Mouse (Mus musculus) heart, embryonic 11.5 days (tissue): Measurements from ENCODE around the gene Med22. TPM values are rescaled to one million over a fixed set of nuclear protein-coding genes. Genes with fewer than 3 reads are reported as not detected.

ENCODE experiments used
- ATAC-seq: fragments of 200-750 bp; cut with Nextera tagmentation; replicated peaks from 2 replicates; pipeline ENCODE4 v1.8.0; 2017; ENCODE audit warnings: moderate library complexity; ENCODE audit not compliant: insufficient number of reproducible peaks, low FRiP score, low TSS enrichment
- H3K27ac ChIP-seq: fragments of 300-500 bp; sonication (generic); 2 replicates; pipeline ENCODE4 v1.5.1; 2014; ENCODE audit warnings: mild to moderate bottlenecking, low read depth, low read length
- H3K27me3 ChIP-seq: fragments of 300-500 bp; sonication (generic); 2 replicates; pipeline ENCODE4 v1.6.1; 2014; ENCODE audit warnings: mild to moderate bottlenecking, low read length, mixed read lengths; ENCODE audit not compliant: control insufficient read depth, insufficient read depth
- H3K36me3 ChIP-seq: fragments of 300-500 bp; sonication (generic); 2 replicates; pipeline ENCODE4 v1.6.1; 2014; ENCODE audit warnings: mild to moderate bottlenecking, low read length, moderate library complexity, mixed read lengths; ENCODE audit not compliant: control insufficient read depth, insufficient read depth
- H3K4me1 ChIP-seq: fragments of 300-500 bp; sonication (generic); 2 replicates; pipeline ENCODE4 v1.6.1; 2014; ENCODE audit warnings: low read length; ENCODE audit not compliant: control insufficient read depth, insufficient read depth
- H3K4me2 ChIP-seq: fragments of 300-500 bp; sonication (generic); 2 replicates; pipeline ENCODE4 v1.6.1; 2014; ENCODE audit warnings: mild to moderate bottlenecking, moderate library complexity
- H3K4me3 ChIP-seq: fragments of 300-500 bp; sonication (generic); 2 replicates; pipeline ENCODE4 v1.5.1; 2014; ENCODE audit warnings: low read depth, low read length
- H3K9ac ChIP-seq: fragments of 300-500 bp; sonication (generic); 2 replicates; pipeline ENCODE4 v1.6.1; 2014; ENCODE audit warnings: mild to moderate bottlenecking, low read depth, low read length, moderate library complexity
- H3K9me3 ChIP-seq: fragments of 300-500 bp; sonication (generic); replicated peaks from 2 replicates; pipeline ENCODE4 v1.6.1; 2016; ENCODE audit warnings: low read length; ENCODE audit not compliant: control insufficient read depth
- WGBS: fragments of 180-500 bp; shearing (Covaris S2); extraction: QIAGEN DNeasy Blood & Tissue Kit; methylation state at CpG from one replicate; pipeline ENCODE4 v1.1.7; 2014; ENCODE audit not compliant: insufficient replicate concordance; 5-methylcytosine and 5-hydroxymethylcytosine counted together
- polyA plus RNA-seq: library from polyadenylated mRNA; unstranded; fragments of >200 nt; fragmentation: Nextera tagmentation; extraction: Ambion mirVana; gene quantifications from 2 replicates; pipeline ENCODE4 v1.2.1, GENCODE M21; 2014

Med22 gene
- 29.1 and 31.2 TPM in 2 replicates for polyA plus RNA-seq

DNA sequence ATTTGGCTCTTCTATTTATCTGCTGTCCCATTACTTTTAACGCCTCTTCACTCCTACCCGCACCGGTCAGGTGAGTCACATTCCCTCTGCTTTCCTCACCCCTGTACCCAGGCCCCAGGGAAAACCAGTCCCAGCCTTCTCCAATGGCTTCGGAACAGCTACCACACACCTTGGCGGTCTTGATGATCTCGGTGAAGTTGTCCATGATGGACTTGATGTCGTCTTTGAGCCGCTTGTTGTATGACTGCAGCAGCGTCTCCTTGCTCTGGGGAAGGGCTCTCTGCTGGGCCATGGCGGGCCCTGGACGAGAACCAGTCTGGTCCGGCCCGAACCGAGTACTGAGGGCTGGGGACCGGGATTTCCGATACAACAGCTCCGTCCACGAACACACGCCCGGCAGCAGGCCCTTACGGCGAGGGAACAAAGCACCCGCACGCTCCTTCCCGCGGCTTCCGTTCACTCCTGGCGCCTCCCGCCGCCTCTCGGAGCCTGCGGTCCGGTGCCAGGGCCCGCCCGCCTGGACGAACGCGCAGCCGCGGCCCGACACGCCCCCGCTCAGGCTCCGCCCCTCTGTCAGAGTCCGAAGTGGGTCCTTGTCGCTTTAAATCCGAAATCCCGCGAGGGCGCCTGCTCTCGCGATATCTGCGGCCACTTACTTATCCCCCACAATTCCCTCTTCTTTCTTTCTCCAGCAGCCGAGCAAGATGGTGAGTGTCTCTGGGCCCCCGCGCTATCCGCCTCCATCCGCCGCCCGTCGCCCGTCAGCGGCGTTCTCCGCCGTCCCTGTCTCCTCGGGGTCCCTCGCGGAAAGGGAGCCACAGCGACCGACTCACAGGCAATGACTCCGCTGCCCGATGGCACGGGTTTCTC lies at the start of gene Med22, which contains the start of gene Rpl7a:
TSS of gene Med22 (minus strand) at position 554 of the 870 bp plus-strand sequence.
TSS of gene Rpl7a (plus strand) at position 641 of the 870 bp plus-strand sequence.
- Histone ChIP-seq H3K4me3 (peak within 1 kb of the TSS; percentile 93), H3K27me3 (no peaks in the 10 kb centered on the region), H3K9ac (peak within 1 kb of the TSS; percentile 97), H3K27ac (peak within 1 kb of the TSS; percentile 86), H3K36me3 (peaks cover 32% of the 10 kb centered on the region), H3K9me3 (no peaks in the 10 kb centered on the region), H3K4me2 (peak within 1 kb of the TSS; percentile 82), H3K4me1 (peaks cover 17% of the 10 kb centered on the region)
- WGBS, result under 1% methylated on average over 74 of the region's 74 CpGs
- peak; percentile 92 for ATAC-seq

DNA sequence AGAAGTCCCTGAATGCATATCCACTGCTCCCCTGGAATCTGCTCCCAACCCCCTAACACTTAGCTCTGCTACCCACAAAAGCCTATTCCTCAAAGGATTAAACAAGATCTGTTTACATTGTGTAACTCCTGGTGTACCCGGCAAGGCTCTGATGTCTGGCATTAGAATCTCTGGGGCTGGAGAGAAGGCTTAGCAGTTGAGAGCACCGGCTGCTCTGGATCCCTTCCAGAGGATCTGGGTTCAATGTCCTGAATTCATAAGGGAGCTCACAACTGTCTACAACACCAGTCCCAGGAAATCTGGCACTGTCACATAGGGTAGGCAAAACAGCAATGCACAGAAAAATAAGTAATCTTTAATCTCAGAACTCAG lies 47.0 kb upstream of the Med22 start:
- WGBS, result 92% methylated on average over 2 of the region's 2 CpGs
- H3K27me3 ChIP-seq, result no peaks in the 10 kb centered on the region
- no peak overlapping the region for H3K27ac ChIP-seq
- H3K36me3 ChIP-seq, result peaks cover 44% of the 10 kb centered on the region
- no peak overlapping the region for H3K4me2 ChIP-seq
- 0 out of 2 replicates have a peak, but pooled peaks cover 2% of the 10 kb centered on the region for H3K4me1 ChIP-seq
- H3K4me3 ChIP-seq, result no peak overlapping the region
- no peak for ATAC-seq
- no peaks in the 10 kb centered on the region for H3K9me3 ChIP-seq
- no peak overlapping the region for H3K9ac ChIP-seq

DNA sequence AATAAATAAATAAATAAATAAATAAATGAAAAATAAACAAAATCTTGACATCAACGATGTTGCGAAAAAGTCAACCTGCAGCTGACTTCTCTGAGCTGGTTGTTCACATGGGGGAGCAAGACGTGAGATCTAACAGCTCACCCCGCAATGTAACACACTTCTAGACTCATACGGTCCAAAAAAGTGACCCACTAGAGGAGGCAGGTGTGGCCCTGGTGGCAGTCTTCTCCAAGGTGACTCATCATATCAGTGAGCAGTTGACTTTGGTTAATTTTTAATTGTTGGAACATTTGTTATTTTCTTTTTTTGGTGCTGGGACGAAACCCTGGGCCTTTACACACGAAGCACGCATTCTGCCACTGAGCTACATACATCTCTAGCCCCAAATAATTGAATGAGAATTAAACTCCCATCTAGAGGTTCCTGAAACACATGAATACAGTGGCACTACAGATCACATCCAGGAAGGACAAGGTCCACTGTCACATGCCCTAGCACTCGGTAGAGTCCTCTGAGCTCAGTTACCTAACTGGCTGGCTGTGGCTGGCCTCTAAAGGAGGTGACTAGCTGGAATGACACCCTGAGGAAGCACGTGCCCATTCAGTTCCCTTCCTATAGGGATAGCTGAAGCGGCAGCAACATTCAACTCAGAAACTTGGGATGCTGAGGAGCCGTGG lies 46.5 kb upstream of the Med22 start:
- WGBS, result 93% methylated on average over 12 of the region's 12 CpGs
- H3K9ac ChIP-seq, result no peak overlapping the region
- ATAC-seq, result no peak
- H3K4me1 ChIP-seq, result 0 out of 2 replicates have a peak, but pooled peaks cover 2% of the 10 kb centered on the region
- H3K27ac ChIP-seq, result no peak overlapping the region
- H3K27me3 ChIP-seq, result no peaks in the 10 kb centered on the region
- no peaks in the 10 kb centered on the region for H3K9me3 ChIP-seq
- no peak overlapping the region for H3K4me3 ChIP-seq
- H3K4me2 ChIP-seq, result no peak overlapping the region
- peaks cover 45% of the 10 kb centered on the region for H3K36me3 ChIP-seq

DNA sequence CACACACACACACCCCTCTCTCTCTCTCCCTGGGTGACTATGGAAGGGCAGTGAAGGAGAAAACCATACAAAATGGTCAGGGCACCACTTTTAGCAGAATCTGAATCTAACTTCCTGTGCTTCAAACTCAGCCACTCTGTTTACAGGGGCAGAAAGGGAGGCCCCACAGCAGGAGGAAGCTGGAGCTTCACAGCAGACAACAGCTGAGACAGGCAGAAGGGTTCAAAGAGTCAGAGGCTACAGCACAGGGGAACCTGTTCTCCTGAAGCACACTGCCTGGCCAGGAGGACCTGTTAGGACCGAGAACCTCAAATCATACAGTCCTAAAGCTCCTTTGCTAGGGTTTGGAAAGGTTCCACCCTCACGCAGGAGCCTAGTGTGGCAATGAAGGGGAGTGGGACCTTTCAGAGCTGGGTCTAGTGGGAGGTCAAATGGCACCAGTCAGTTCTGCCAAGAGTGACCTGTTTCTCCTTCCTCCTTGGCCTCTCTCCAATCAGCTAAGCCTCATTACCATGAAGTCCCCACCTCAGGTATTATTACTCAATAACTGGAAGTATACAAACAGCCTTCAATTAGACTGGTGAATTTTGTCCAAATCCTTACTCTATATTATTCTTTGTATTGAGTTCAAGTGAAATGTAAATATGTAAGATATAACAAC lies 44.4 kb upstream of the Med22 start:
- 89% methylated on average over 2 of the region's 2 CpGs for WGBS
- peaks cover 43% of the 10 kb centered on the region for H3K36me3 ChIP-seq
- no peaks in the 10 kb centered on the region for H3K4me1 ChIP-seq
- no peak overlapping the region for H3K4me2 ChIP-seq
- H3K9me3 ChIP-seq, result no peaks in the 10 kb centered on the region
- no peak overlapping the region for H3K27ac ChIP-seq
- ATAC-seq, result no peak
- H3K4me3 ChIP-seq, result no peak overlapping the region
- no peak overlapping the region for H3K9ac ChIP-seq
- H3K27me3 ChIP-seq, result no peaks in the 10 kb centered on the region

DNA sequence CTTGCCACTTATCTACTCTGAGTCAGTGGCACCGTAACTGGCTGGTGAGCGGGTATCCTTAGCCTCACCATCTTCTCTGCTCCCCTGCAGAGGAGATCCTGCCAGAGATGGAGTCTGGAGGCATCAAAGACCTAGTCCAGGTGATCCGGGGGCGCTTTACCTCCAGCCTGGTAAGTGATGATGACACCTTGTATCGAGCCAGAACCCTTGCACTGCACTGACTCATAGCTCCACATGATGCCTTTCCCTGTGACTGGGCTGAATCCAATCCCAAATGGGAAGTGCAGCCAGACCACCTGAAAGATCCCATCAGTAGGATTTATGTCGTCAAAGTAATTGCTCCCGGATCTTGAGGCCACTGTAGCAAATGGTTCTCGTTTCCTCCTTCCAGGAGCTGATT lies 42.4 kb upstream of the Med22 start:
- Histone ChIP-seq H3K27me3 (no peaks in the 10 kb centered on the region), H3K9ac (no peak overlapping the region), H3K4me2 (no peak overlapping the region), H3K27ac (no peak overlapping the region), H3K9me3 (no peaks in the 10 kb centered on the region), H3K4me3 (no peak overlapping the region), H3K36me3 (peaks cover 36% of the 10 kb centered on the region), H3K4me1 (no peaks in the 10 kb centered on the region)
- 84% methylated on average over 8 of the region's 8 CpGs for WGBS
- no peak for ATAC-seq

DNA sequence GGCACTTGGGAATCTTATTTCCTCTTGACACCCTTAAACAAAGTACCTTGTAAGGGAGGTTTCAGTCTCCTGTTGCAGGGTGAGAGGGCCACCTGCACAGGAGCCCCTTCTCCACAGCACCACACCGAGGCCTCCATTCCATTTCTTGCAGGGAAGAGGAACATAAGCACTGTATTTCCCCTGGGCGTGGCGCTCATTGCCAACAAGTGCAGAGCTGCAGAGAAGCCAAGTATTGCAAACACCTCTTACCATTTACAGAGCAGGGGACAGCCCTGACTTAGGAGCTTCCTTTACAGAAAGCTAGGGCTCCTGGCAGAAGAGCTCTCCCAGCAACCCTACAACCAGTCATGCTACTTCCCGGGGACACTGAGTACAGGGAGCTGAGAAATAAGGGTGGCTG lies 41.7 kb upstream of the Med22 start:
- 92% methylated on average over 4 of the region's 4 CpGs for WGBS
- Histone ChIP-seq H3K4me2 (no peak overlapping the region), H3K4me3 (no peak overlapping the region), H3K27ac (no peak overlapping the region), H3K4me1 (no peaks in the 10 kb centered on the region), H3K9me3 (no peaks in the 10 kb centered on the region), H3K9ac (no peak overlapping the region), H3K27me3 (no peaks in the 10 kb centered on the region), H3K36me3 (peaks cover 33% of the 10 kb centered on the region)
- no peak for ATAC-seq

DNA sequence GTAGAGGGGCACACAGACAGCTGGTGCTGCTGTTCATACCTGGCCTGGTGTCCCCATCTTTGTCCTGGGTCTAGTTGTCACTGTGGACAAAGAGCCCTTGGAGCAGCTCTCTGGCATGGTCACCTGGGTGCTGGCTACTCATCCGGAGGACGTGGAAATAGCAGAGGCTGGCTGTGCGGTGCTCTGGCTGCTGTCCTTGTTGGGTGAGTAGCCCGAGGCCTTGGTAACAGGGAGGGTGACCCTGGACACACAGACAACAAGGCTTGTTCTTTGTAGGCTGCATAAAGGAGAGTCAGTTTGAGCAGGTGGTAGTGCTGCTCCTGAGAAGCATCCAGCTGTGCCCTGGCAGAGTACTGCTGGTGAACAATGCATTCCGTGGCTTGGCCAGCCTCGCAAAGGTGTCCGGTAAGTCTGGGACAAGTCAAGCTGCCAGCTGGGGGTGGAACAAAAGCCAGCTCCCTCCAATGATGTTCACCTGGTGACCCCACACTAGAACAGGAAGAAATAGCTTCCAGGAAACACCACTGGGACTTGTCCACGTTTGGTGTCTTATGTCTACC lies 40.9 kb upstream of the Med22 start:
- Histone ChIP-seq H3K36me3 (peaks cover 29% of the 10 kb centered on the region), H3K27me3 (no peaks in the 10 kb centered on the region), H3K4me3 (no peak overlapping the region), H3K9me3 (no peaks in the 10 kb centered on the region), H3K27ac (no peak overlapping the region), H3K4me2 (no peak overlapping the region), H3K9ac (no peak overlapping the region), H3K4me1 (no peaks in the 10 kb centered on the region)
- ATAC-seq, result no peak
- WGBS, result 91% methylated on average over 8 of the region's 8 CpGs

DNA sequence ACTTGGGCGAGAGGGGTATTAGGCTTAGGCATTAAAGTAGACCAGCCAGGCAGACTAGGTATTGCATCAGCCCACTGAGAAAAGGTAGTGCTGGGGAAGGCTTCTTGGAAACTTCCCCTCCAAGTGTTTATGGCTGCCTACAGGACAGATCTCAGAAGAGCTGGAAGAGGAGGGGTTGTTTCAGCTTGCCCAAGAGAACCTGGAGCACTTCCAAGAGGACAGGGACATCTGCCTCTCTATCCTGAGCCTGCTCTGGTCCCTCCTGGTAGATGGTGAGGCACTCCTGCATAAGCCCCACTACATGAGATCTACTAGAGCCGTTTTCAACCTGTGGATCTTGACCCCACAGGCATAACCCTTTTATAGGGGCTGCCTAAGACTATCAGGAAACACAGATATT lies 39.9 kb upstream of the Med22 start:
- Histone ChIP-seq H3K36me3 (peaks cover 28% of the 10 kb centered on the region), H3K9me3 (no peaks in the 10 kb centered on the region), H3K9ac (no peak overlapping the region), H3K4me2 (no peak overlapping the region), H3K4me1 (no peaks in the 10 kb centered on the region), H3K27me3 (no peaks in the 10 kb centered on the region), H3K4me3 (no peak overlapping the region), H3K27ac (no peak overlapping the region)
- 88% methylated on average over 2 of the region's 2 CpGs for WGBS
- ATAC-seq, result no peak
